Mouse (Mus musculus) forebrain, embryonic 12.5 days (tissue): ENCODE data around the gene 4921524J17Rik. TPM values are rescaled to one million over a fixed set of nuclear protein-coding genes. Genes with fewer than 3 reads are reported as not detected.

Experiments used
- ATAC-seq: fragments of 200-750 bp; cut with Nextera tagmentation; 2 replicates; pipeline ENCODE4 v1.8.0; 2017; ENCODE audit warnings: moderate TSS enrichment; ENCODE audit not compliant: low FRiP score
- H3K27ac ChIP-seq: fragments of 300-500 bp; sonication (generic); 2 replicates; pipeline ENCODE4 v1.5.1; 2016; ENCODE audit warnings: mild to moderate bottlenecking
- H3K27me3 ChIP-seq: fragments of 300-500 bp; sonication (generic); 2 replicates; pipeline ENCODE4 v1.6.1; 2016; ENCODE audit warnings: mild to moderate bottlenecking
- H3K36me3 ChIP-seq: fragments of 300-500 bp; sonication (generic); replicated peaks from 2 replicates; pipeline ENCODE4 v1.6.1; 2016; ENCODE audit warnings: mild to moderate bottlenecking
- H3K4me1 ChIP-seq: fragments of 300-500 bp; sonication (generic); 2 replicates; pipeline ENCODE4 v1.6.1; 2016
- H3K4me2 ChIP-seq: fragments of 300-500 bp; sonication (generic); 2 replicates; pipeline ENCODE4 v1.6.1; 2016; ENCODE audit warnings: mild to moderate bottlenecking, moderate library complexity
- H3K4me3 ChIP-seq: fragments of 300-500 bp; sonication (generic); replicated peaks from 2 replicates; pipeline ENCODE4 v1.5.1; 2016; ENCODE audit warnings: mild to moderate bottlenecking
- H3K9ac ChIP-seq: fragments of 300-500 bp; sonication (generic); 2 replicates; pipeline ENCODE4 v1.6.1; 2016; ENCODE audit warnings: mild to moderate bottlenecking
- H3K9me3 ChIP-seq: fragments of 300-500 bp; sonication (generic); 2 replicates; pipeline ENCODE4 v1.6.1; 2016
- WGBS: fragments of 180-500 bp; shearing (Covaris S2); methylation state at CpG from one replicate; pipeline ENCODE4 v1.1.7; 2016; 5-methylcytosine and 5-hydroxymethylcytosine counted together
- polyA plus RNA-seq: library from polyadenylated mRNA; unstranded; fragments of >200 nt; fragmentation: Nextera tagmentation; extraction: Ambion mirVana; gene quantifications from 2 replicates; pipeline ENCODE4 v1.2.1, GENCODE M21; 2016

The 4921524J17Rik gene
- polyA plus RNA-seq, 1 experiment from 2014 or later: 46.1 TPM

DNA sequence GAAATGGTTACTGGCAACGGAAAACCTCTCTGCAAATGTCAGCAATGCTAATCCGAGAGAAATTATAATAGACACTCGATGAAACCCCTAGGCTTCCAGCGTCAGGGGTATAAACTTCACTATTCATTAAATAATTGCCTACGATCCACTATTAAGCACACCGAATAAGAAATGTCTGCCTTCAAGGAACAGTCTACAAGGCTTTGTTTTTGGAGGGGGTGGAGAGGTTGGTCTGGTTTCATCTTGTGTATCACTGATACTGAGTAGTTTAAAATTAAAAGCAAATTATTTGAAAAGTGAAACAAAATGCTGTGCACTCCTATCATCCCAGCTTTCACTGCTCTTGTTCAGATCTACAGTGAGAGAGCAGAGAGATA is 372 bp upstream of the 4921524J17Rik start:
- Histone ChIP-seq H3K27ac (peak overlapping the region; percentile 95; the same call in 1 of the 2 replicates), H3K9ac (no peak overlapping the region), H3K36me3 (no peaks in the 10 kb centered on the region), H3K4me3 (peak overlapping the region; percentile 81), H3K27me3 (no peaks in the 10 kb centered on the region), H3K9me3 (no peaks in the 10 kb centered on the region), H3K4me2 (peak overlapping the region; percentile 57), H3K4me1 (peaks cover 21% of the 10 kb centered on the region)
- 5% methylated on average over 6 of the region's 6 CpGs for WGBS
- ATAC-seq: peak; percentile 61; the same call in 1 of the 2 replicates

DNA sequence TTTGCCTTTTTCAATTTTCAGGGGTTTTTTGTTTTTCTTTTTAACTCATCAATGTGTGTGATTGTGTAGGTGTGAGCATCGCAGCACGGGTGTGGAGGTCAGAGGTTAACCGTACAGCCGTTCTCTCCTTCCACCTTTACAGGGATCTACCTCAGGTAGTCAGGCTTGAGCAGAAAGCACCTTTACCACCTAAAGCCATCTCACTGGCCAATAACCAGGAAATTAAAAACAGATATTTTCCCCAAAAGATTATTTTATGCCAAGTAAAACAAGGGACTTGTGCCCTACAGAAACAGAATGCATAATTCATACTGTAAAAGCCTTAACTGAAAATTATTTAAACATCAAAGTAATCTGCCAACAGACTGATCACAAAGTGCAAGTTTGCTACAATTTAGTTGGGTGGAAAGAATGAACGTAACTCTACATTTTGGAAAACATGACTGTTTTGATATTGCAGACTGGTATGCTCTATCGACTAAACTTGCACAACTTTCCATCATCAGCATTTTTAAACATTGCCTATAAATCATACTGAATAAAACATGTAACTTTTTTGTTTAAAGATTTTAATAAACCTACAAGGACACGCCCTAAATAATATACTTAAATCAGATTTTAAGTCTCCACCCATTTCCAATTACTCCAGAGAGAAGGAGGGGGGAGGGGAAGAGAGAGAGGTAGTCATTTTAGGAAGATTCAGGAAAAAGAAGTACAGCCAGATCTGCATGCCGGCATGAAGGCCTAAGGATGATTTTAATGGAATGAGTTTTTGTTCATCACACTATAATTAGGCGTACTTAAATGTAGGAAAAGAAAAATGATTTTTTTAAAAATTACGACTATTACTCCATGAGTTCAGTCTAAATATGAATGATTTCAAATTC is 1.1 kb downstream of the 4921524J17Rik start:
- H3K4me2 ChIP-seq: peak overlapping the region; percentile 57
- no peaks in the 10 kb centered on the region for H3K27me3 ChIP-seq
- 20% methylated on average over 10 of the region's 10 CpGs for WGBS
- ATAC-seq: no peak
- peaks cover 32% of the 10 kb centered on the region for H3K4me1 ChIP-seq
- H3K9ac ChIP-seq: peak overlapping the region; percentile 90
- no peaks in the 10 kb centered on the region for H3K36me3 ChIP-seq
- no peak overlapping the region; the same call in 1 of the 2 replicates for H3K27ac ChIP-seq
- H3K9me3 ChIP-seq: no peaks in the 10 kb centered on the region
- peak overlapping the region; percentile 81 for H3K4me3 ChIP-seq

DNA sequence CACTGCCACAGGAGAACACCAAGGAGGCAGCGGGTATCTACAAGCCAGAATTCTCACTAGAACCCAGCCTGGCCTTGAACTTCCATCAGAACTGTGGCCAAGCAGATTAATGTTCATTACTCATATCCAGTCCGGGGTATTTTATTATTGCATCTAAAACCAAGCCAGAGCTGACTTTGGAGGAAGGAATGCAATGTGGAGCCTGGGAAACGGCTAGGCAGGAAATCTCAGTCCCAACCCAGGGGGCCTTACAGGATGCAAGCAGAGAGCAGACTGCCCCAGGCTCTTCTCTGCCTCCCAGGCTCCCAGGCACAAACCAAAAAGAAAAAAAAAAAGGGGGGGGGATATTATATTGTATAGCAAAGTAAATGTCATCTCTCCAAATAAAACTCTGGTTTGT is 1.8 kb downstream of the 4921524J17Rik start:
- ATAC-seq: no peak
- Histone ChIP-seq H3K9ac (peak overlapping the region; percentile 22; the same call in 1 of the 2 replicates), H3K27ac (no peak overlapping the region), H3K4me3 (peak overlapping the region; percentile 81), H3K27me3 (no peaks in the 10 kb centered on the region), H3K9me3 (no peaks in the 10 kb centered on the region), H3K36me3 (no peaks in the 10 kb centered on the region), H3K4me2 (peak overlapping the region; percentile 57), H3K4me1 (peaks cover 32% of the 10 kb centered on the region)
- WGBS: 20% methylated on average over 3 of the region's 3 CpGs

DNA sequence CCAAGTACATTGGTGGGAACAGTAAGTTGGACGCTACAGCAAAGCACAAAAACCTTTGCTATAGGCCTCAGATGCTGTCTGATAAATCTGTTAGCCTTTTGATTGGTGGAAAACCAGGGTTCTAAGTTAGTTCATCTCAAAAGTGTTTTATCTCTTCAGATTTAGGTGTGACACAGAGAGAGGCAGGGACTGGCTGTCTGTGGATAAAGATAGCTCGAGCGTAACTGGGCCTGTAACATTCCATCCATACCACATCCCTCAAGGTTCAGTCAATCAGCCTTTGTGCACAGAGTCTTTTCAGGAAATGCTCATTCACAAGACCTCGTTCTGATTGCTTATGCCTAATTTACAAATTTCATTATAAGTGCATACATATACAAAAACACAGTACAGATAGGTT is 3.4 kb downstream of the 4921524J17Rik start:
- no peak overlapping the region for H3K27ac ChIP-seq
- 17% methylated on average over 4 of the region's 4 CpGs for WGBS
- H3K4me2 ChIP-seq: peak overlapping the region; percentile 11
- 0 out of 2 replicates have a peak overlapping the region, but pooled peaks have one; percentile 0 for H3K4me3 ChIP-seq
- ATAC-seq: no peak
- H3K36me3 ChIP-seq: no peaks in the 10 kb centered on the region
- no peaks in the 10 kb centered on the region for H3K27me3 ChIP-seq
- H3K4me1 ChIP-seq: peaks cover 32% of the 10 kb centered on the region
- no peaks in the 10 kb centered on the region for H3K9me3 ChIP-seq
- no peak overlapping the region for H3K9ac ChIP-seq

DNA sequence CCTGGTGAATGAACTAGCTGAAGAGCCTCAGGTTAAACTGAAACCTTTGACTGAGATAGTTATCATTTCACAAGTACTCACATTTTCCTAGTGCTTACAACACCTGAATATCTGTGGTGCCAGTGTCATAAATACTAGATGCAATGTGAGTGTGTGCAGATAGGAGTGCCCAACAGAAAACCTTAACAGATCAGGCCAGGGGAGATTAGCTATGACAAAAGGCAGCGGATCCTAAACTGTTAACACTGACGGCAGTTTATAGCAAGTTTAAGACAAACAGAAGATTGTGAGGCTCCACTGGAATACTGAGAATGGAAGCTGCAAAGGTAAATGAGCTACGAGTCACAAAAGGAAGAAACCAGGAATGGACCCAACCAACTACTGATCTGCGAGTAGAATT is 5.6 kb downstream of the 4921524J17Rik start:
- no peak for ATAC-seq
- Histone ChIP-seq H3K27me3 (no peaks in the 10 kb centered on the region), H3K27ac (no peak overlapping the region), H3K9me3 (no peaks in the 10 kb centered on the region), H3K4me3 (no peak overlapping the region), H3K9ac (no peak overlapping the region), H3K4me1 (peaks cover 36% of the 10 kb centered on the region), H3K4me2 (no peak overlapping the region), H3K36me3 (peaks cover 2% of the 10 kb centered on the region)
- 81% methylated on average over 4 of the region's 4 CpGs for WGBS

DNA sequence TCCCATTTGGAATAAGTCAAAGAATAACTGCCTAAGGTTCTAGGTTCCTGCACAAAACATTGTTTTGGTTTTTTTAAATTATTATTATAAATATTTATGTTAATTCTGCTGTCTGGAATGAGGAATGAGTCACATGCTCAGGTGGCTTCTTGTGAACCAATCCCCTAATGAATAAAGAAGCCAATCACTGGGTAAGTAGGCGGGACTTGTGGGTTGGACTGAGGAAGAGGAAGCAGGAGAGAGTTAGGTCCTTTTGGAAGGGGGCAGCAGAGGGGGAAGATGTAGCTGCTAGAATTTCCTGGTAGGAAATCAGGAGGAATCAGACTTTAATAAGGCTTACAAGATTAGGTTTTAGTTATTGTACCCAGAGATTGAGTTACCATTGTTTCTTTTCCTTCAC is 11.3 kb downstream of the 4921524J17Rik start:
- WGBS: 91% methylated on average over 1 of the region's 1 CpGs
- H3K36me3 ChIP-seq: peaks cover 10% of the 10 kb centered on the region

DNA sequence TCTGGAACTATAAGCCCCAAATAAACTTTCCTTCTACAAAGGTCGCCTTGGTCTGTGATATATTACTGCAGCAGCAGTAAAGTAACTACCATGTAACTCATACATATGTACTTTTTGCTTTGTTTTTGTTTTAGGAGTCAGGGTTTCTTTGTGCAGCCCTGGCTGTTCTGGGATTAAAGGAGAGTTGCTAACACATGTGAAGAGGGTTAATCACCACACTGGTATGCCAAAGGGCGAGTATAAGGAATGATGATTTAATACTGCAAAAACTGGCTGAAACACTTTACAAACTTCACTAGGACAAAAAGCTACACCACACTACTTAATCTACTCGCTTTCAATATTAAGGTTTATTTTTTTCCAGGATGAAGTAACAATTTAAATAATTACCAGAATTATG is 24.1 kb downstream of the 4921524J17Rik start:
- Histone ChIP-seq H3K9me3 (no peaks in the 10 kb centered on the region), H3K4me2 (no peak overlapping the region), H3K9ac (no peak overlapping the region), H3K4me1 (peaks cover 10% of the 10 kb centered on the region), H3K4me3 (no peak overlapping the region), H3K36me3 (peaks cover 9% of the 10 kb centered on the region), H3K27ac (no peak overlapping the region), H3K27me3 (no peaks in the 10 kb centered on the region)
- ATAC-seq: no peak
- WGBS: 82% methylated on average over 3 of the region's 3 CpGs

More for the DNA sequence above, 11.3 kb downstream of the 4921524J17Rik start:
- Histone ChIP-seq H3K27me3 (no peaks in the 10 kb centered on the region), H3K27ac (no peak overlapping the region), H3K9me3 (no peaks in the 10 kb centered on the region), H3K9ac (no peak overlapping the region), H3K4me1 (0 out of 2 replicates have a peak, but pooled peaks cover 3% of the 10 kb centered on the region), H3K4me2 (no peak overlapping the region), H3K4me3 (no peak overlapping the region)
- ATAC-seq: no peak

DNA sequence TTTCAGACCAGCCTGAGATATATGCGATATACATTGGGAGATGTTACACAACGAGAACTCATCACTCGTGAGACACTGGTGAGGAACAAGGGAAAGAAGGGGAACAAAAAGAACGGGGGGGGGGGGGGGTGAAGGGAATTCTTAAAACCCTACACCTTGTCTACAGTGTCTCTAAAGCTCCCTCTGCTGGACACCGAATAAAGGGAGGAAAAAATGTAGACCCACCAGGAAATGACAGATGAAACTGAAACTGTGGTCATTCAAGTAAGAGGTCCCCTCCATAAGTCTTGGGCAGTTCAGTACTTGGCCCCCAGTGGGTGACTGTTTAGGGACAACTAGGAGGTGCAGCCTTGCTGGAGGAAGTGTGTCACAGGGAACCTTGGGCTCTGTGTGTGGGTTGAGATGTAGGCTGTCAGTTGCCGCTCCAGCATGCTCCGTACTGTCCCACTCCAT is 24.6 kb downstream of the 4921524J17Rik start:
- 68% methylated on average over 7 of the region's 7 CpGs for WGBS
- Histone ChIP-seq H3K27me3 (no peaks in the 10 kb centered on the region), H3K4me2 (no peak overlapping the region), H3K27ac (no peak overlapping the region), H3K4me3 (no peak overlapping the region), H3K9ac (no peak overlapping the region), H3K9me3 (no peaks in the 10 kb centered on the region), H3K36me3 (peaks cover 9% of the 10 kb centered on the region), H3K4me1 (peaks cover 10% of the 10 kb centered on the region)
- ATAC-seq: no peak

DNA sequence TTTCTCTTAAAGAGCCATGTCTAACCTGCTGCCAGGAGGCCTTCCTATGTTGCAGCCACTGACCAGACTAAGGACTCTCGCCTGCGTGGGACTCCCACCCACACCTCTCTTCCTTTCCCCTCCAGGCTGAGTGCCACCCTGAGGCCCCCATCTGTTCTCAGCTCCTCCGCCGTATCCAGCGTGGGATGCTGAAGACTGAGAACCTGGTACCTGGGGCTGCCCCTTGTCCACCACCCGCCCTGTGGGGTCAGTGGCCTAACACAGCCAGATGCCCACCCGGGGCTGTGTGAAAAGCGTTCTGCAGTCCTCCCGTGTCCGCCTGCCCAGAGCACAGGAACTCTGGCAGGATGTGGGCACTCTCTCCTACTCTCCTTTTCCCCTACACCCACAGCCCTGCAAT is 26.7 kb downstream of the 4921524J17Rik start:
- ATAC-seq: no peak
- 72% methylated on average over 10 of the region's 10 CpGs for WGBS
- Histone ChIP-seq H3K27ac (no peak overlapping the region), H3K27me3 (no peaks in the 10 kb centered on the region), H3K9me3 (no peaks in the 10 kb centered on the region), H3K4me2 (no peak overlapping the region), H3K4me3 (no peak overlapping the region), H3K9ac (no peak overlapping the region), H3K36me3 (peaks cover 9% of the 10 kb centered on the region), H3K4me1 (peaks cover 10% of the 10 kb centered on the region)

DNA sequence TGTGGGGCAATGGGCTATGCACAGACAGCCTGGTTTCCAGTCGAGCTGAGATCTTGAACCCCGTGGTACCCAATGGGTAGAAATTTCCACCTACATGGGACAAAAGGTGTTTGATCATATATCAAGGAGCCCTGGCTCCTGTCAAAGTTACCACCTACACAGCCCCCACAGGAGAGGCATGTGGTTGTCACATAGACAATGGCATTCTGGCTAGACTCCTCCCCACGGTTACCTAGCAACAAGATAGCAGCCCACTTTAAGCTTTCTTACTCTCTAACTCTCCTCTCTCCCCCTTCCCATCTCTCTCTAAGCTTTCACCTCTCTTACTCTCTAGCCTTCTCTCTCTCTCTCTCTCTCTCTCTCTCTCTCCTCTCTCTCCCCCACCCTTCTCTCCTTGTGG is 27.2 kb downstream of the 4921524J17Rik start:
- Histone ChIP-seq H3K4me2 (no peak overlapping the region), H3K4me1 (peaks cover 10% of the 10 kb centered on the region), H3K9ac (no peak overlapping the region), H3K9me3 (no peaks in the 10 kb centered on the region), H3K4me3 (no peak overlapping the region), H3K27ac (no peak overlapping the region), H3K27me3 (no peaks in the 10 kb centered on the region), H3K36me3 (peaks cover 9% of the 10 kb centered on the region)
- no peak for ATAC-seq
- WGBS: 68% methylated on average over 3 of the region's 3 CpGs

DNA sequence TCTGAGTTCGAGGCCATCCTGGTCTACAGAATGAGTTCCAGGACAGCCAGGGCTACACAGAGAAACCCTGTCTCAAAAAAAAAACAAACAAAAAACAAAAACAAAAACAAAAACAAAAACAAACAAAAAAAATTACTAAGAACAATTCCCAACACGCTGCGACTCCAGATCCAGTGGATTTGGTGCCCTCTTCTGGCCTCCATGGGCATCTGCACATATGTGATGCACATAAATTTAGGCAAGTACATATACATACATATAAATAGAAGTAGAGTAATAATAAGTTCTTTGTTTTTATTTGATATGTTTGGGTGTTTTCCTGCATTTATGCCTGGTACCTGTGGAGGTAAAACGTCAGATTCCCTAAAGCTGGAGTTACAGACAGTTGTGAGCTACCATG is 34.1 kb downstream of the 4921524J17Rik start:
- Histone ChIP-seq H3K4me2 (no peak overlapping the region), H3K27me3 (no peaks in the 10 kb centered on the region), H3K9ac (no peak overlapping the region), H3K4me1 (no peaks in the 10 kb centered on the region), H3K36me3 (no peaks in the 10 kb centered on the region), H3K27ac (no peak overlapping the region), H3K9me3 (no peaks in the 10 kb centered on the region), H3K4me3 (no peak overlapping the region)
- 87% methylated on average over 4 of the region's 4 CpGs for WGBS
- ATAC-seq: no peak

DNA sequence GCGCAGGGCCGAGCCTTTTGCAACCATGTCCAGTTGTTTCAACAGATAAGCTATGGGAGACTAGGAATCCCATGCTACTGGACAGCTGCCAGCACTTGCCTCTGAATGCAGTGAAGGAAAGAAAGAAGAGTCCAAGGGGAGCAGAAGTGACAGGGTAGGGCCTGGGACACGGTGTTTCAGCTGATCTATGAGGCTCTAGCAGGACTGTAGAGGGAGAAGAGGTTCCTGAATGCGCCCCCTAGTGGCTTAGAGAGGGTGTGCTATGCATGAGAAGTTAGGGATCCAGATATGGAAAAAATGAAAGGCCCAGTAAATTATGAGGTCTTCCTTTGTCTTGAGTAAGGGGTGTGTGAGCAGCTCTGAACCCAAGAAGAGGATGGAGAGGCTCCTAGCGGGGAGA is 35.1 kb downstream of the 4921524J17Rik start:
- Histone ChIP-seq H3K4me1 (no peaks in the 10 kb centered on the region), H3K4me3 (no peak overlapping the region), H3K36me3 (no peaks in the 10 kb centered on the region), H3K9me3 (no peaks in the 10 kb centered on the region), H3K4me2 (no peak overlapping the region), H3K9ac (no peak overlapping the region), H3K27ac (no peak overlapping the region), H3K27me3 (no peaks in the 10 kb centered on the region)
- 51% methylated on average over 5 of the region's 5 CpGs for WGBS
- no peak for ATAC-seq
